Mouse (Mus musculus) heart, postnatal 10 days (tissue): ENCODE measurements around the gene Ltf. TPM values are rescaled to one million over a fixed set of nuclear protein-coding genes. Genes with fewer than 3 reads are reported as not detected.

Source experiments
- DNase-seq, 2 experiments: peaks; one replicate each; pipeline ENCODE4 v3.0.0; 2021
- intact Hi-C: fragments of 180-260 bp; cut with DNase I; formaldehyde crosslinking; loops from one replicate; pipeline ENCODE4 v1.15.1; 2025
- total RNA-seq, 2 experiments: library from RNA; stranded (reverse); gene quantifications; 2 replicates each; pipeline ENCODE4 v1.2.3; 2021

Gene Ltf
- total RNA-seq, 2 experiments from 2014 or later, result 0.72 to 2.3 TPM

- DNase-seq, result no peak
- intact Hi-C loops, result no loop called here
Observed at GRCm38 (mm10) chr9:111081765-111082164, 62.7 kb downstream of the Ltf start.

- intact Hi-C loops, result no loop called here
- DNase-seq, result no peak
Observed at GRCm38 (mm10) chr9:111085329-111085728, 66.3 kb downstream of the Ltf start.

DNA sequence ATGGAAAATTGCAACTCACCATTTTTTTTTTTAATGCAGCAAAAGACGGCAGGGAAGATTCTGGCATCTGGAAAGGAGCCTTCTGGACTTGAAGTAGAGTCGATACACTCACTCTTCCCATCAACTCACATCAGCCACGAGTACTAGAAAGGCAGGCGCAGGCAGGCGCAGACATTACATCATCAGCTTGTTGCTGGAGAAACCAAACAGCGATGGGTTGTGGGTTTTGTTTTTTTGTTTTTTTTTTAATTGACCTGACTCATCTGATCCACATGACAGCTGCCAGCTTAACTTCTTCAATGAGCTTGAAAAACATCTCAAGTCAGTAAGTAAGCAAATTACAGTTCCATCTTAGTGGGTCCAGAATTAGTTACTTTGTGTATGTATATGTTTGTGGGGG, 67.1 kb downstream of the Ltf start:
- DNase-seq, result no peak
- intact Hi-C loops, result no loop called here

- intact Hi-C loops, result no loop called here
- no peak for DNase-seq
Observed at GRCm38 (mm10) chr9:111086995-111087606, 68.0 kb downstream of the Ltf start.

DNA sequence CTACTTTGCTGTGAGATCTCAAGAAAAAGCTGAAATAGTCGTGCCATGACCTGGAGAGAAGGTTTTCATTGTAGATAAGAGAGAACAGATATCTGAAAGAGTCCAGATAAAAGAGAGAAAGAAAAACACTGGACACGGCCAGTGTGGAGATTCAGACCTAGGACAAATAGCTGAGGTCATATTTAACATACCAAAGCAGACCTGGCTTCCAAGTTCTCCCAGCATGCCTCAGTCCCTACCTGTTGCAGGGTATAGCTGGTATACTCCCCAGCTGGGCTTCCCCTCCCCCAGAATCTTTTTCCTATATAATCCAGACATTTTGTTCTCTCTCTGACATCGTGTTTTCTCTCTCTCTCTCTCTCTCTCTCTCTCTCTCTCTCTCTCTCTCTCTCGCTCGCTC, 68.9 kb downstream of the Ltf start:
- intact Hi-C loops, result no loop called here
- no peak for DNase-seq

DNA sequence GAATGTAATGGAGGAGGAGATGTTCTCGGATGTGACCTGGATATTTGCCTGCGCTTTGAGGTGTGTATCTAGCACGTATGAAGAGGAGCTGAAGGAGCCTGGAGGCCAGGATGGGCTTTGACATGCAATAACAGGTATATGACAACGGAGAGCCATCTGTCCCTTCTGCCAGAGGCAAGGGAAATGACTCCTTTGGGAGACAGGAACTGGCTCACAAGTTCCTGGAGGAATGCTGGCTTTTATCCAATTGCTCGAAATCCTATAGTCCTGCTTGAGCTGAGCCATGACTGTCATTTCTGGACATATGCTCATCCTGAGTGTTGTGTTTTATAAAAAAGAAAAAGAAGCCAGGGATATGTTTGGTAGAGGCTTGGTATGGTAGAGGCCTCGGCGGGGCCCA, 69.8 kb downstream of the Ltf start:
- no peak for DNase-seq
- intact Hi-C loops, result no loop called here

Other genes with a start within 250 kb of the Ltf start
- not detected for gene Prss42, start 221.1 kb upstream of the Ltf start, total RNA-seq
- gene Prss44, start 205.3 kb upstream of the Ltf start, total RNA-seq, result not detected
- gene Prss43, start 192.6 kb upstream of the Ltf start, total RNA-seq, result not detected
- not detected for gene Prss45, start 184.7 kb upstream of the Ltf start, total RNA-seq
- not detected for gene Prss46, start 174.8 kb upstream of the Ltf start, total RNA-seq
- not detected for gene Prss50, start 161.3 kb upstream of the Ltf start, total RNA-seq
- 10 to 100 TPM; 19.6 to 20.4 TPM for gene Als2cl, start 139.4 kb upstream of the Ltf start, total RNA-seq
- gene Tmie, start 139.2 kb upstream of the Ltf start, total RNA-seq, result under 1 TPM; 0.69 to 0.74 TPM
- not detected for gene Fam240a, start 102.4 kb upstream of the Ltf start, total RNA-seq
- gene Tdgf1, start 73.1 kb upstream of the Ltf start, total RNA-seq, result not detected
- gene Lrrc2, start 67.7 kb upstream of the Ltf start, total RNA-seq, result 10 to 100 TPM; 39.8 to 49.0 TPM
- gene Rtp3, start 28.7 kb upstream of the Ltf start, total RNA-seq, result 1 to 10 TPM; 2.4 to 2.8 TPM
- gene Ccrl2, start 38.2 kb downstream of the Ltf start, total RNA-seq, result 1 to 10 TPM; 6.4 to 7.4 TPM
- gene Lrrfip2, start 98.3 kb downstream of the Ltf start, total RNA-seq, result 100 to 1,000 TPM; 105 to 108 TPM